Mouse (Mus musculus): ENCODE data around the gene Sh2d1b1.

Sh2d1b1 gene

GRCm38 (mm10) chr1:170324312-170324711, 47.2 kb downstream of the Sh2d1b1 start:
- no peak for DNase-seq (ENCODE audit: low spot score)

GRCm38 (mm10) chr1:170325277-170325676, 48.2 kb downstream of the Sh2d1b1 start:
- DNase-seq (ENCODE audit: low spot score), result no peak

GRCm38 (mm10) chr1:170331926-170332325, 54.8 kb downstream of the Sh2d1b1 start:
- DNase-seq (ENCODE audit: low spot score), result no peak

- DNase-seq (ENCODE audit: low spot score), result no peak
Observed at GRCm38 (mm10) chr1:170332775-170333174, 55.7 kb downstream of the Sh2d1b1 start.
